Mouse (Mus musculus): ENCODE measurements at regions not wholly inside any gene's neighbourhood (a gene's known extent, or its start where the extent isn't known, plus 50 kb on each side); places are given as distances from the start of the nearest gene placed in this dataset.

- no peak for TF ChIP-seq CTCF (IDR thresholded peaks at IDR 0.05; ENCODE audit: borderline replicate concordance, control insufficient read depth, extremely low read depth, insufficient read depth, low read length, poor library complexity)
- TF ChIP-seq POLR2A (IDR thresholded peaks at IDR 0.05; ENCODE audit: control insufficient read depth, extremely low read depth, insufficient read depth, low read length, poor library complexity): no peak
Measured at GRCm38 (mm10) chrX:12866885-12867498, 105.1 kb upstream of the Med14 start.

Data from thymus, adult 2 months (tissue).